Mouse (Mus musculus) T-cell, adult 2 months (primary cell): Measurements from ENCODE around the gene Gng7.

Source experiments
- DNase-seq: peaks from one replicate; pipeline ENCODE4 v3.0.0; 2022; ENCODE audit warnings: low spot score

Gene Gng7

GRCm38 (mm10) chr10:80942919-80943318 lies 71.8 kb downstream of the Gng7 start:
- no peak for DNase-seq

GRCm38 (mm10) chr10:80940988-80941347 lies 73.8 kb downstream of the Gng7 start:
- DNase-seq = no peak

- no peak for DNase-seq
Observed at GRCm38 (mm10) chr10:80940320-80940987, 74.3 kb downstream of the Gng7 start.

- DNase-seq = peak; percentile 71
Observed at GRCm38 (mm10) chr10:80939671-80940070, 75.1 kb downstream of the Gng7 start.

- no peak for DNase-seq
Observed at GRCm38 (mm10) chr10:80938831-80939550, 75.8 kb downstream of the Gng7 start.

GRCm38 (mm10) chr10:80937646-80938045 lies 77.1 kb downstream of the Gng7 start:
- DNase-seq = no peak

- no peak for DNase-seq
Observed at GRCm38 (mm10) chr10:80936810-80937164, 78.0 kb downstream of the Gng7 start.

- no peak for DNase-seq
Observed at GRCm38 (mm10) chr10:80936135-80936809, 78.5 kb downstream of the Gng7 start.

GRCm38 (mm10) chr10:80935698-80936097 lies 79.0 kb downstream of the Gng7 start:
- DNase-seq = no peak

- no peak for DNase-seq
Observed at GRCm38 (mm10) chr10:80935241-80935640, 79.5 kb downstream of the Gng7 start.

- no peak for DNase-seq
Observed at GRCm38 (mm10) chr10:80934136-80934985, 80.4 kb downstream of the Gng7 start.

- no peak for DNase-seq
Observed at GRCm38 (mm10) chr10:80933421-80933979, 81.2 kb downstream of the Gng7 start.

- DNase-seq = no peak
Observed at GRCm38 (mm10) chr10:80932700-80933420, 81.9 kb downstream of the Gng7 start.

- peak; percentile 23 for DNase-seq
Observed at GRCm38 (mm10) chr10:80932206-80932605, 82.5 kb downstream of the Gng7 start.

GRCm38 (mm10) chr10:80931695-80932094 lies 83.0 kb downstream of the Gng7 start:
- DNase-seq = no peak

- DNase-seq = no peak
Observed at GRCm38 (mm10) chr10:80931153-80931671, 83.5 kb downstream of the Gng7 start.

GRCm38 (mm10) chr10:80930361-80931152 lies 84.2 kb downstream of the Gng7 start:
- DNase-seq = peak; percentile 52

- DNase-seq = peak; percentile 99
Observed at GRCm38 (mm10) chr10:80929299-80930226, 85.2 kb downstream of the Gng7 start, which contains the start of gene Gadd45b. Gadd45b (plus strand) TSS chr10:80930073.
